Mouse (Mus musculus) liver, embryonic 14.5 days (tissue): ENCODE measurements at regions not wholly inside any gene's neighbourhood (a gene's known extent, or its start where the extent isn't known, plus 50 kb on each side); places are given as distances from the start of the nearest gene placed in this dataset.

Source experiments
- ATAC-seq: fragments of 200-750 bp; cut with Nextera tagmentation; 2 replicates; pipeline ENCODE4 v1.8.0; 2017; ENCODE audit warnings: moderate number of reproducible peaks, mild to moderate bottlenecking, moderate library complexity; ENCODE audit not compliant: insufficient read depth
- DNase-seq, 3 experiments: peaks; one replicate each; pipeline ENCODE4 v3.0.0-alpha.2; 2012 to 2013; ENCODE audit warnings: low read depth in 3 of 3, low spot score in 3 of 3
- H3K27ac ChIP-seq: fragments of 300-500 bp; sonication (generic); 2 replicates; pipeline ENCODE4 v1.5.1; 2014; ENCODE audit warnings: moderate library complexity, mild to moderate bottlenecking, control low read depth, inconsistent platforms
- H3K27me3 ChIP-seq: fragments of 300-500 bp; sonication (generic); 2 replicates; pipeline ENCODE4 v1.6.1; 2014; ENCODE audit warnings: mild to moderate bottlenecking, low read length, moderate library complexity; ENCODE audit not compliant: control insufficient read depth, insufficient read depth
- H3K36me3 ChIP-seq: fragments of 300-500 bp; sonication (generic); replicated peaks from 2 replicates; pipeline ENCODE4 v1.6.1; 2014; ENCODE audit warnings: low read depth; ENCODE audit not compliant: control insufficient read depth, insufficient read depth
- H3K4me1 ChIP-seq, 2 experiments: fragments of 200-500 bp in 1 of 2; fragments of 300-500 bp in 1 of 2; sonication (generic) in 1 of 2; replicated peaks; 2 replicates each; pipeline ENCODE4 v1.6.1; 2012 to 2014; ENCODE audit warnings: antibody characterized with exemption in 1 of 2, inconsistent platforms in 1 of 2, low read length in 1 of 2; ENCODE audit not compliant: control insufficient read depth in 2 of 2, insufficient read depth in 2 of 2
- H3K4me2 ChIP-seq: fragments of 300-500 bp; sonication (generic); 2 replicates; pipeline ENCODE4 v1.6.1; 2014; ENCODE audit warnings: low read depth, mild to moderate bottlenecking, control low read depth, moderate library complexity
- H3K4me3 ChIP-seq, 2 experiments: fragments of 200-500 bp in 1 of 2; fragments of 300-500 bp in 1 of 2; sonication (generic) in 1 of 2; 2 replicates each; pipeline ENCODE4 v1.5.1; 2012 to 2014; ENCODE audit warnings: low read depth in 2 of 2, low read length in 2 of 2, mild to moderate bottlenecking in 2 of 2, control low read depth in 1 of 2, inconsistent platforms in 1 of 2, moderate library complexity in 1 of 2; ENCODE audit not compliant: insufficient read depth in 1 of 2
- H3K9ac ChIP-seq: fragments of 300-500 bp; sonication (generic); replicated peaks from 2 replicates; pipeline ENCODE4 v1.6.1; 2014; ENCODE audit warnings: mild to moderate bottlenecking, control low read depth, moderate library complexity
- H3K9me3 ChIP-seq: fragments of 300-500 bp; sonication (generic); 2 replicates; pipeline ENCODE4 v1.6.1; 2016; ENCODE audit warnings: low read length, mixed read lengths; ENCODE audit not compliant: control insufficient read depth
- CTCF ChIP-seq: IDR thresholded peaks from 2 replicates; pipeline ENCODE4 v1.5.1; 2016; ENCODE audit warnings: antibody characterized with exemption, low read depth, control low read depth
- EP300 ChIP-seq: IDR thresholded peaks from 2 replicates; pipeline ENCODE4 v1.6.1; 2016; ENCODE audit warnings: antibody characterized with exemption, low read depth
- WGBS: fragments of 180-500 bp; shearing (Covaris S2); extraction: QIAGEN DNeasy Blood & Tissue Kit; methylation state at CpG from one replicate; pipeline ENCODE4 v1.1.7; 2014; ENCODE audit not compliant: insufficient replicate concordance; 5-methylcytosine and 5-hydroxymethylcytosine counted together

DNA sequence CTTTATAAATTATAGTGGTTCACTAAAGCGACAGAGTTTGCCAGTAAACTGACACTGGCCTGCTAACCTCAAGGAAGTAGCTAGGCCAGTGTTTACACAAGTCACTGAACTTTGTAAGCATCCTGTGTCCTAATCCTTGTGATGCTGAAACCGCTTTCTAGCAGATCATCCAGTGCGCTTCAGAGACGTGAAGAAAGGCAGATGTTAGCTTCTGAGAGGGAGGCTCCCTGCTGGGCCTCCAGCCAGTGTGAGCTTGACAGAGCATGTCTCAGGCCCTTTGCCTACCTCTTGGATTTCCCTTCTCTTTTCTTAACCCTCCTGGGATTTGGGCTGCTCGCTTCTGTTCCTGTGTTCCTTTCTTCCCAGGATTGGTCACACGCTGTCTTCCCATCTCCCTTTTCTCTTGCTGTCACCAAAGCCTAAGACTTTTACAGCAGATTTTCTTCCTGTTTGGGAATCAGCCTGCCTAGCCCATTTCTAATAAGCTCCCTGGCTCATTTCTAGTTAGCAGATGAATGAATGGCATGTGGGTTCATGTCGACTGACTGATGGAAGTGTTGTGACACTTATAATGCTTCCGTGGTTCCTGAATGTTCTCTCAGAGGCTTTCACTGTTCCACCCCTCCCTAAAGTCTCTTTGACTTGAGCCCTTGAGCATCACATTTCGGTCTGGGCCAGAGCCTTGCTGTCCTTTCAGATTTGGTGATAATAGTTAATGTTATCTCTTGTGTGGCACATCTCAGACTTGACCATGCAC is 79.1 kb upstream of the Ednra start:
- no peak for ATAC-seq
- no peak for DNase-seq
- 77% methylated on average over 9 of the region's 9 CpGs for WGBS
- Histone ChIP-seq H3K4me1 (0 out of 4 replicates have a peak, but pooled peaks cover 0 to 3% of the 10 kb centered on the region in 2 experiments), H3K27ac (no peak overlapping the region), H3K4me2 (no peak overlapping the region), H3K9me3 (no peaks in the 10 kb centered on the region), H3K36me3 (no peaks in the 10 kb centered on the region), H3K9ac (no peak overlapping the region), H3K4me3 (no peak overlapping the region), H3K27me3 (no peaks in the 10 kb centered on the region)
- no peak for TF ChIP-seq EP300
- TF ChIP-seq CTCF = no peak

GRCm38 (mm10) chr8:77804536-77804935 is 80.3 kb upstream of the Ednra start:
- WGBS = 25% methylated on average over 6 of the region's 6 CpGs
- no peak for ATAC-seq

DNA sequence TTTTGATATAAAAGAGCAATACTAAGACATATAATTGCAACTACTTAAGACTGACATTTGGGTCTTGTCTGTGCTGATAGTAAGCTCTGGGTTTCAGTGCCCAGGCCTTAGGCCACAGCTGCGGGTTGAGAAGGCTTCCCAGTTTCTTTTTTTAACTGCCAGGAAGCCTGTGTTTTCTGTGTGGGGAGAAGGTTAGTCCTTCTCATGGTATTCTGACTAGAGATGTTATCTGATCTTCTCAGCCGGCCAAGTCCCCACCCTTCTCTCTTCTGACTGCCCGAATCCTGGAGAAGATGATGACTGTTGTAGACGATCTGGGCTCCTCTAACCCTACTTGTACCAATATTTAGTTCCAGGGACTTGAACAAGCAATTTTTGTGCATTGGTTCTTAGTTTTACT is 80.7 kb upstream of the Ednra start:
- DNase-seq (no peak), ATAC-seq (no peak)
- TF ChIP-seq CTCF (no peak), EP300 (no peak)
- Histone ChIP-seq H3K27me3 (no peaks in the 10 kb centered on the region), H3K4me1 (0 out of 4 replicates have a peak, but pooled peaks cover 0 to 3% of the 10 kb centered on the region in 2 experiments), H3K9me3 (no peaks in the 10 kb centered on the region), H3K4me3 (no peak overlapping the region), H3K36me3 (no peaks in the 10 kb centered on the region), H3K4me2 (no peak overlapping the region), H3K9ac (no peak overlapping the region), H3K27ac (no peak overlapping the region)
- WGBS = 11% methylated on average over 4 of the region's 4 CpGs

More at GRCm38 (mm10) chr8:77804536-77804935, 80.3 kb upstream of the Ednra start:
- Histone ChIP-seq H3K4me1 (0 out of 4 replicates have a peak, but pooled peaks cover 0 to 3% of the 10 kb centered on the region in 2 experiments), H3K27me3 (no peaks in the 10 kb centered on the region), H3K27ac (no peak overlapping the region), H3K4me2 (no peak overlapping the region), H3K9me3 (no peaks in the 10 kb centered on the region), H3K9ac (no peak overlapping the region), H3K36me3 (no peaks in the 10 kb centered on the region), H3K4me3 (no peak overlapping the region)
- no peak for DNase-seq
- TF ChIP-seq CTCF (no peak), EP300 (no peak)

GRCm38 (mm10) chr8:77805657-77806056 is 81.4 kb upstream of the Ednra start:
- WGBS = 33% methylated on average over 6 of the region's 6 CpGs
- TF ChIP-seq CTCF (no peak), EP300 (no peak)

DNA sequence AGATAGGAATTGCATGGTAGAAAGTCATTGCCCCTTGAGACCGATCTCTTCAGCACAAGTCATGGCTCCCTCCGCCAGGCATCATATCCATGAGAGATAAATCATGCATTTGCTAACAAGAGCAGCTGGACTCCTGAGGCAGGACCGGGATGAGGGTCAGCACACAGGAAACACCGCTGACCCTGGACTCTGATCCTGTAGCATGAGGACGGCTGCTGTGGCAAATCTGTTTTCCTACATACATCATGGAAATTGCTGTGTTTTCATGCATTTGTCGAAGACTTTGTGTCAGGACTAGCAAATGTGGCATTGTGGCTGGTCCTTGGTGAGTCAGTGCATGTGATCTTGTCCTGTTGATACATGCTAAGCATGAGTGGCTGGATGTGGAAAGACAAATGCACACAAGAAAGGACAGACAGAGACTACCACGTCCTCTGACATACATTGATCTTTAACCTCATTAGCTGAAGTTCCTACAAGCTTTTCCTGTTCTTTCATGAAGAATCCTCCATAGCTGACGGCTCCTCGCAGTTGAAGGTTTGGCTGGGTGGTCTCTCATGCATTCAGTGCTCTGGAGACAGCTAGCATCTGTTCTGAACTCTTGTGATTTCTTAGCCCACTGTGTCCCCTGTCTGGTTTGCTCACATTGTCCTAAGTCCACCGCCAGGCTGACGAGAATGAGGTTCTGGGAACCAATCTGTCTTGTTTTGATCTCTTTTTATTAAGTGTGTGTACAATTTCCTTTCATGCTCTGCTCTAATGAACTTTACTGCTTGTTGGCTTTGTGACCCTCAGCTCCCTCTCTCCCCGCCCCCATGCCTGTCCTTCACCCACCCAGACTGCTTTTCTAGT is 90.8 kb upstream of the Ednra start:
- 46% methylated on average over 12 of the region's 12 CpGs for WGBS
- TF ChIP-seq EP300 (no peak), CTCF (no peak)
- Histone ChIP-seq H3K27me3 (no peaks in the 10 kb centered on the region), H3K4me1 (peaks cover 0 to 3% of the 10 kb centered on the region in 2 experiments; a peak in 1 of 4 replicates), H3K9ac (no peak overlapping the region), H3K4me2 (no peak overlapping the region), H3K36me3 (no peaks in the 10 kb centered on the region), H3K4me3 (no peak overlapping the region), H3K27ac (no peak overlapping the region), H3K9me3 (no peaks in the 10 kb centered on the region)
- no peak for DNase-seq
- no peak for ATAC-seq

More at GRCm38 (mm10) chr8:77805657-77806056, 81.4 kb upstream of the Ednra start:
- H3K4me2 ChIP-seq = no peak overlapping the region
- no peak overlapping the region for H3K4me3 ChIP-seq
- no peak overlapping the region for H3K27ac ChIP-seq
- DNase-seq = no peak
- 0 out of 4 replicates have a peak, but pooled peaks cover 0 to 3% of the 10 kb centered on the region in 2 experiments for H3K4me1 ChIP-seq
- H3K9ac ChIP-seq = no peak overlapping the region
- no peaks in the 10 kb centered on the region for H3K9me3 ChIP-seq
- no peaks in the 10 kb centered on the region for H3K36me3 ChIP-seq
- ATAC-seq = no peak
- H3K27me3 ChIP-seq = no peaks in the 10 kb centered on the region
